Mouse (Mus musculus) heart, postnatal 0 days (tissue): ENCODE results near the gene Cd79b.

Experiments
- CTCF ChIP-seq: IDR thresholded peaks from 2 replicates; pipeline ENCODE4 v1.5.1; 2016; ENCODE audit warnings: antibody characterized with exemption, control low read depth, low read depth
- EP300 ChIP-seq: IDR thresholded peaks from 2 replicates; pipeline ENCODE4 v1.6.1; 2016; ENCODE audit warnings: antibody characterized with exemption, low read depth

DNA sequence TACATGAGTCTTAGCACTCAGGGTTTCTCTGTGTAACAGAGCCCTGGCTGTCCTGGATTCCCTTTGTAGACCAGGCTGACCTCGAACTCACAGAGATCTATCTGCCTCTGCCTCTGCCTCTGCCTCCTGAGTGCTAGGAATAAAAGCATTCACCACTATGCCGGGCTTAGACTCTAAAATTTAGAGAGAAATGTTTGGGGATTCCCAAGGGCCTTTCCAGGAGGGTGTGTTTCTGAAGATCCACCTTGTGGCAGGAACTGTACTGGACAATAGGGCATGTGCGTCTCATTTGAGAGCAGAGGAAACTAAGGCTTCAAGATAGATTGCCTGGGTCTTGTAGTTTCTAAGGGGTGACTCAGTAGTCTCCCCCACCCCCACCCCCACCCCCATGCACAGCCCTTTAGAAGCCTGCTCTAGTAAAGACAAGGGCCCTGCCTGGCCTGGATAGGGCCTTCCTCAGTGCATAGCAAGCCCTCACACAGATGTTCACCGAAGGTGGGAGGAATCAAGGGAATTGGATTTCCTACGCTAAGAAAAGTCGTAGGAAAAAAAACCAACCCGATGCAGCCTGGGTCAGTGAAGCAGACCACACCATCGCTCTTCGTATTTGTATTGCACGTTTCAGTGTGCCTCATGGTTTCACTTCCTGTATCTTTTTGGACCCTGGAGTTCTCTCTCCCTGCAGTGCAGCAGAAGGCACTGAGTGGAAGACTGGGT lies 9.1 kb downstream of the Cd79b start:
- TF ChIP-seq CTCF (no peak), EP300 (no peak)
